In the genomic region with DNA sequence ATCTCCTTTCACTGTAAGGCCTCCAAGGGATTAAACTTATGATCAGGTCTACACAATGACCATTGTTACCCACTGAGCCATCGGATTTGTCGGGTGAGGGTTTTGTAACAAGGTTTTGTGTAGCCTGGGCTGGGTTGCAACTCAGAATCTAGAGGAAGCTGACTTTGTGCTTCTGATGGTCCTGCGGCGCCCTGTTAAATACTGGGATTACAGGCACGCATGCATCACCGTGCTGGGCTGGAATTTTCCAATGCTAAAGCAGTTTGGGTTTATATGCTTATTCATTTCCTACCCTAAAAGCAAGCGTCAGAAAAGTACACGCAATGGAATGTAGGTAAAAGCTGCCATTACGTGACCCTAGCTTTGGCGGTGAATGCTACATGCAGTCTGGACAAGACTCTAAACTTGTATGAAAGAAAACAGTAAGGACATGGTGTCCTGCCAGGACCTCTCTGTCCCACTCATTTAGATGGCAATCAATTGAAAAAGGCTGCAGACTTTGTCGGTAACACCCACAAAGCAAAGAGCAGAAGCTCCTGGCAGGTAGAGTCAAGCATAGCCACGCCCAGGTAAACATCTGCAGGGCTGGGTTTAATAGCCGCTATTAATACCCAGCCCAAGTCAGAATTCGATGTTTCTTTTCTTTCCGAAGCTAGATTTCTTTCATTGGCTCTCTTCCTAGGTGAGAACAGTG, we compare ENCODE assay signal across 9 mouse cellular contexts. TPM values are rescaled to one million over a fixed set of nuclear protein-coding genes. Genes with fewer than 3 reads are reported as not detected.
DNase-seq lines count a peak whose midpoint lies in the region; ATAC-seq and TF ChIP-seq lines count a peak whose summit lies in the region.
"Had no signal": no experiment of that assay in that cellular context is flagged by ENCODE, and none has a peak within 500 bp of the region (broad histone marks: within the 10 kb centered on the region; RNA-seq: fewer than 3 reads in every experiment).

No protein-coding gene starts in this region.

- peak overlapping the region; percentile 40 for H3K4me3 ChIP-seq in heart, embryonic 10.5 days
- peak overlapping the region; percentile 50 for H3K4me3 ChIP-seq in E14TG2a.4 (replicated peaks; ENCODE audit: low read length)
- H3K4me3 ChIP-seq in forebrain, postnatal 0 days (ENCODE audit: low read depth, low read length) = peak overlapping the region; percentile 19
- peak overlapping the region; percentile 44 for H3K4me3 ChIP-seq in midbrain, embryonic 10.5 days

- 35% methylated on average over 15 of the region's 15 CpGs for WGBS in heart, embryonic 10.5 days
- 11% methylated on average over 15 of the region's 15 CpGs for WGBS in forebrain, postnatal 0 days
- 12% methylated on average over 15 of the region's 15 CpGs for WGBS in midbrain, embryonic 10.5 days

- H3K27ac ChIP-seq in heart, embryonic 10.5 days = no peak overlapping the region
- H3K27ac ChIP-seq in forebrain, postnatal 0 days (ENCODE audit: low read depth, low read length) = no peak overlapping the region
- H3K27ac ChIP-seq in midbrain, embryonic 10.5 days (replicated peaks) = peak overlapping the region; percentile 83

- peaks cover 8% of the 10 kb centered on the region; the same call in 1 of the 2 replicates for H3K4me1 ChIP-seq in heart, embryonic 10.5 days
- H3K4me1 ChIP-seq in E14TG2a.4 (replicated peaks; ENCODE audit: low read depth, low read length) = peaks cover 31% of the 10 kb centered on the region
- peaks cover 7% of the 10 kb centered on the region for H3K4me1 ChIP-seq in forebrain, postnatal 0 days (ENCODE audit: insufficient read depth)
- H3K4me1 ChIP-seq in midbrain, embryonic 10.5 days = peaks cover 53% of the 10 kb centered on the region

- peak overlapping the region; percentile 40 for H3K4me2 ChIP-seq in forebrain, postnatal 0 days (ENCODE audit: low read depth)

- no peak for DNase-seq in heart, embryonic 10.5 days (ENCODE audit: low spot score)
- DNase-seq in heart, adult 18-20 months = no peak
- DNase-seq in forebrain, postnatal 0 days = peak; percentile 21
- peak; percentile 34 for DNase-seq in midbrain, embryonic 10.5 days (ENCODE audit: low spot score)
- no peak for DNase-seq in adipocyte (ENCODE audit: low spot score)
- no peak for DNase-seq in Muller cell, postnatal 12 days (ENCODE audit: inconsistent ontology term)
- no peak for DNase-seq in urinary bladder, postnatal 25 days (ENCODE audit: low spot score)
- DNase-seq: cerebellum, adult 11-12 months had no signal

- H3K27me3 ChIP-seq in heart, embryonic 10.5 days (ENCODE audit: insufficient read depth, poor library complexity, severe bottlenecking) = peaks cover 26% of the 10 kb centered on the region; the same call in 1 of the 2 replicates
- peaks cover 51% of the 10 kb centered on the region for H3K27me3 ChIP-seq in E14TG2a.4 (ENCODE audit: insufficient read depth, low read length)
- no peaks in the 10 kb centered on the region for H3K27me3 ChIP-seq in forebrain, postnatal 0 days (ENCODE audit: insufficient read depth, low read length)
- H3K27me3 ChIP-seq in midbrain, embryonic 10.5 days (ENCODE audit: low read depth, poor library complexity, severe bottlenecking) = peaks cover 56% of the 10 kb centered on the region

- H3K36me3 ChIP-seq in heart, embryonic 10.5 days = no peaks in the 10 kb centered on the region
- no peaks in the 10 kb centered on the region for H3K36me3 ChIP-seq in E14TG2a.4 (ENCODE audit: insufficient read depth, low read length)
- H3K36me3 ChIP-seq in forebrain, postnatal 0 days (ENCODE audit: insufficient read depth) = no peaks in the 10 kb centered on the region
- no peaks in the 10 kb centered on the region for H3K36me3 ChIP-seq in midbrain, embryonic 10.5 days

- TF ChIP-seq CTCF in E14TG2a.4 (conservative IDR thresholded peaks at IDR 0.05; ENCODE audit: low read length) = no peak
- no peak for TF ChIP-seq CTCF in forebrain, postnatal 0 days (IDR thresholded peaks at IDR 0.05; ENCODE audit: low read depth)

- H3K9me3 ChIP-seq in heart, embryonic 10.5 days = no peaks in the 10 kb centered on the region
- no peaks in the 10 kb centered on the region for H3K9me3 ChIP-seq in E14TG2a.4 (ENCODE audit: low read length)
- no peaks in the 10 kb centered on the region for H3K9me3 ChIP-seq in forebrain, postnatal 0 days (ENCODE audit: low read length)
- no peaks in the 10 kb centered on the region for H3K9me3 ChIP-seq in midbrain, embryonic 10.5 days (replicated peaks)

- peak; percentile 30 for ATAC-seq in forebrain, postnatal 0 days

- peak overlapping the region; percentile 25; the same call in 1 of the 2 replicates for H3K9ac ChIP-seq in forebrain, postnatal 0 days

RNA-seq across cellular contexts. Expression of gene Scrg1, which starts 45.8 kb away (rescaled TPM):
- 0.20 and 0.21 TPM in 2 replicates for polyA plus RNA-seq in heart, embryonic 10.5 days (2016; fragmentation: Nextera tagmentation; extraction: Ambion mirVana)
- total RNA-seq in heart, adult 18-20 months (2021) = not detected
- total RNA-seq in forebrain, postnatal 0 days (2014; rRNA removed) = 15.4 and 20.4 TPM in 2 replicates
- polyA plus RNA-seq in forebrain, postnatal 0 days (2015; fragmentation: Nextera tagmentation; extraction: Ambion mirVana) = 39.8 and 44.4 TPM in 2 replicates
- polyA plus RNA-seq in midbrain, embryonic 10.5 days (2016; fragmentation: Nextera tagmentation; extraction: Ambion mirVana) = 0.35 TPM in 1 of 2 replicates, not detected in the other

Comparison
In these comparisons a context has a peak if more than half of its experiments do, and no peak if none do; other contexts are left out.
1. DNase-seq: peak in forebrain, postnatal 0 days (single experiment) and midbrain, embryonic 10.5 days (single experiment); none in heart, embryonic 10.5 days (single experiment), heart, adult 18-20 months (0 of 2), adipocyte (single experiment), Muller cell, postnatal 12 days (single experiment) and urinary bladder, postnatal 25 days (single experiment).
2. RNA of gene Scrg1, which starts 45.8 kb away (polyA plus RNA-seq): 39.8 to 44.4 TPM in forebrain, postnatal 0 days; 0.35 TPM in midbrain, embryonic 10.5 days and 0.20 to 0.21 TPM in heart, embryonic 10.5 days; every median in the first group is over 10 times any median in the second.
3. Peak in every context shown above with its lines, with median percentiles within 50 percentile points of each other: H3K4me3 ChIP-seq.